Mouse (Mus musculus) inflammation-experienced regulatory T-cells (primary cell): ENCODE results near the gene Dclk3. TPM values are rescaled to one million over a fixed set of nuclear protein-coding genes. Genes with fewer than 3 reads are reported as not detected.

Experiments
- polyA plus RNA-seq, 2 experiments: library from polyadenylated mRNA; unstranded; fragments of 100-300 nt; shearing (Covaris generic); gene quantifications; one replicate each; pipeline ENCODE4 v1.2.1; 2017

Gene Dclk3
- under 1 TPM in 1 of 2 experiments, not detected in 1; 0.12 TPM for polyA plus RNA-seq

GRCm38 (mm10) chr9:111438904-111439835, at the start of gene Dclk3:
TSS of gene Dclk3 (plus strand) at chr9:111439081.

Other genes with a start within 250 kb of the Dclk3 start
- 10 to 100 TPM; 45.8 to 58.2 TPM for gene Mlh1, start 167.3 kb upstream of the Dclk3 start, polyA plus RNA-seq
- gene Epm2aip1, start 167.2 kb upstream of the Dclk3 start, polyA plus RNA-seq = 10 to 100 TPM; 16.7 to 25.0 TPM
- under 1 TPM; 0.67 to 0.90 TPM for gene Trank1, start 127.3 kb upstream of the Dclk3 start, polyA plus RNA-seq